Mouse (Mus musculus) lung, postnatal 36 days (tissue): ENCODE data around the gene Ddr1.
"Not testable (repeated sequence)": the region's sequence is repeated elsewhere in the genome, so short reads cannot be mapped to it uniquely, and the experiment has no call there.

Experiments
- DNase-seq: peaks from one replicate; pipeline ENCODE4 v3.0.0; 2022; ENCODE audit warnings: mixed read lengths

The Ddr1 gene

GRCm38 (mm10) chr17:35704621-35705464 is at the start of gene Ddr1:
Gene Ddr1, minus strand, starts transcription at chr17:35704621.
- no peak for DNase-seq

GRCm38 (mm10) chr17:35753668-35754067 is 49.2 kb upstream of the Ddr1 start:
- no peak for DNase-seq

GRCm38 (mm10) chr17:35752221-35752811 is 47.9 kb upstream of the Ddr1 start:
- peak; percentile 72 for DNase-seq

- DNase-seq = no peak
Observed at GRCm38 (mm10) chr17:35749685-35750084, 45.3 kb upstream of the Ddr1 start.

GRCm38 (mm10) chr17:35744361-35744760 is 39.9 kb upstream of the Ddr1 start:
- DNase-seq = no peak

- no peak for DNase-seq
Observed at GRCm38 (mm10) chr17:35742948-35743347, 38.5 kb upstream of the Ddr1 start.

GRCm38 (mm10) chr17:35741589-35742226 is 37.3 kb upstream of the Ddr1 start:
- no peak for DNase-seq

GRCm38 (mm10) chr17:35740276-35740880 is 36.0 kb upstream of the Ddr1 start:
- no peak for DNase-seq

GRCm38 (mm10) chr17:35739675-35740074 is 35.3 kb upstream of the Ddr1 start:
- DNase-seq = peak; percentile 99

GRCm38 (mm10) chr17:35737743-35738142 is 33.3 kb upstream of the Ddr1 start:
- peak; percentile 94 for DNase-seq

- DNase-seq = peak; percentile 87
Observed at GRCm38 (mm10) chr17:35736280-35736960, 32.0 kb upstream of the Ddr1 start.

- no peak for DNase-seq
Observed at GRCm38 (mm10) chr17:35734478-35734877, 30.1 kb upstream of the Ddr1 start.

GRCm38 (mm10) chr17:35733398-35733797 is 29.0 kb upstream of the Ddr1 start:
- no peak for DNase-seq

- DNase-seq = peak; percentile 50
Observed at GRCm38 (mm10) chr17:35731431-35732145, 27.2 kb upstream of the Ddr1 start.

GRCm38 (mm10) chr17:35730112-35730511 is 25.7 kb upstream of the Ddr1 start:
- not testable (repeated sequence) for DNase-seq

GRCm38 (mm10) chr17:35728821-35729220 is 24.4 kb upstream of the Ddr1 start:
- DNase-seq = no peak

GRCm38 (mm10) chr17:35727471-35728205 is 23.2 kb upstream of the Ddr1 start:
- DNase-seq = no peak

- no peak for DNase-seq
Observed at GRCm38 (mm10) chr17:35727028-35727427, 22.6 kb upstream of the Ddr1 start.

GRCm38 (mm10) chr17:35725286-35726232 is 21.1 kb upstream of the Ddr1 start:
- DNase-seq = peak; percentile 96

- no peak for DNase-seq
Observed at GRCm38 (mm10) chr17:35721676-35722075, 17.3 kb upstream of the Ddr1 start.
